Mouse (Mus musculus): Measurements from ENCODE around the gene Ndrg3. TPM values are rescaled to one million over a fixed set of nuclear protein-coding genes. Genes with fewer than 3 reads are reported as not detected.

The Ndrg3 gene
- total RNA-seq (2023) = 75.4 TPM

DNA sequence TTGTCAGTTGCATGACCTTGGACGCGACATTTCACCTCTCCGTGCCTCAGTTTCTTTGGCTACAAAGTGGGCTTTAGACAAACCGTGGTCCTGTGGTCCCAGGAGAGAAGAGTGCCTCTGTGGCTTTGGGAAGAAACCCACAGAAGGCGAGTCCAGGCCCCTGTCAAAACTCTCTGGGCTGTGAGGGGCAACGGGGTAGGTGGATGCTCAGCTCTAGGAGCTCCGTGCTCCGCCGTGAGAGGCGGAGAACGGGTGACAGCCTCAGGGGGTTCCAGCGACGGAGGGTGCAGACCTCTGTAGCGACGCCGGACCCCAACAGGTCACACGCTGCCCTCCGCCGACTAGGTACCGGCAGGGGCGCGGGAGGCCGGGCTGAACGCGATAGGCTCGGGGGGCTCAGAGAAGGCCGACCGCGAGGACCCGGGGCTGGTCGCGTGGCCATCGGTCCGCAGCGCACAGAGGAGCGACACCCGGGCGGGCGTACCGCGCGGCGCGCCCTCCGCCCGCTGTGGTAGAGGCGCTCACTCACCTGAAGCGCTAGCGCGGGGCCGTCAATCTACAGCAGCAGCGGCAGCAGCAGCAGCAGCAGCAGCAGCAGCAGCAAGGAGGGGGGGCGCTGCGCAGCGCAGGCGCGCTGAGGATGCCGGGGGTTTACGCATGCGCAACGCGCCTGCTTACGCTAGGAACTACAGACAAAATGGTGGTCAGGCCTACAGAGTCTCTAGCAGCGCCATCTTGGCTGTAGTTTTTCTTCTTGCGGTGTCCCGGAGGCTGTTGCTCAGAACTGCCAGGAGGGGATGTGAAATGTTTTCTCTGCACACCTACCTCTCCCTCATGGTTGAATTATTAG lies at the start of gene Ndrg3:
Gene Ndrg3 (minus strand): TSS at position 587 of the 850 bp plus-strand sequence.

DNA sequence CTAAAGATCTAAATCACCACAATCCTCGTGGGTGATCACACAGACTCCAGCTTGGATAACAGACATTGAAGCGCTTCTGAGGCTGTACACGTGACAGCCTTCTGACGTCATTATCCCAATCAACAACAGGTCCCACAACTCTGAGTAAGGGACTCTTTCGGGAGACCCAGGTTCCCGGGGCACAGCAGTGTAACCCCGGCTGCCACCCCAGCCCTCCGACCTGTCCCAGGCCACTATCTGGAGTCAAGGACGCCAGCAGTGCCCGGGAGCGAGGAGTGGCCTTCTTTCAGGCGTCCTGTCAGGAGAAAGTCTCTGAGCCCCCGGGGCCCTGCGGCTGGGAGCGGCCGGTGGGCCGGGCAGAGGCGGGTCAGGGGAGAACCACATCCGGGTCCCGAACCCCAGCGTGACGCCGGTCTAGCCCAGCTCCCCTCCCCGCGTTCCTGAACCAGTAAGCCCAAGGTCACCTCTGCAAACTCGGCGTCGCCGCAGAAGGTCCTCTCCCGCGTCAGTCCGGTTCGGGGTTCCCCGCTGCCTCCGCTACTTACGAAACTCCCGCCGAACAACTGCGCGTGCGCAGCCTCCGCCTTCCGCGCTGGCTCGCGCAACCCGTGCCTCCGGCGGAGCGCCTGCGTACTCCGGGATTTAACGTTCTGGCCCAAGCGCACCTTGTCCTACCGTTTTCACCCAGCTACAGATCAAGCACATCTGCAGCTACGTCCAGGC lies 14.8 kb upstream of the Ndrg3 start, which contains the start of gene Dsn1:
Gene Dsn1 (minus strand): TSS at position 644 of the 723 bp plus-strand sequence.

DNA sequence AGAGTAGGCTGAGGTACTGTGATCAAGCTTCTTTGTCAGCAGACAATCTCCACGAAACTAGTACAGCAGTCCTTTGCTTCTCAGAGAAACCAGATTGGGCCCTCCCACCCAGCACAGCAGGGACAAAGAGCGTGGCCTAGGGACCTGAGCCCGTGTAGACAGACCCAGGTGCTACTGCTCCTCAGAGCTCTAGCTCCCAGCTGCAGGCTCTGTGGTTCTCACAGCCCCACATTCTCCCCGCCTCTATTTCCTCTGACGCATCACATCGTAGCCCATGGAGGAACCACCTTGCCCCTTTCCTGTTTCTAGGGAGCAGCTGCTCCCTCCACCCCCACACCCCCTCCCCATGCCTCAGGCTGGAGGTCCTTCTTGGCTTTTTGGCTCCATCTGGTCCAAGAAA lies 104.8 kb downstream of the Ndrg3 start, which contains the start of gene Sla2:
Gene Sla2 (minus strand): TSS at position 176 of the 400 bp plus-strand sequence.

Other genes with a start within 250 kb of the Ndrg3 start
- 1.0 TPM for gene Myl9, start 216.6 kb downstream of the Ndrg3 start, total RNA-seq (2023)
- gene Tgif2, start 152.0 kb downstream of the Ndrg3 start, total RNA-seq (2023) = 84.0 TPM
- gene 4930518I15Rik, start 134.1 kb downstream of the Ndrg3 start, total RNA-seq (2023) = 3.7 TPM
- 47.5 TPM for gene Rab5if, start 128.9 kb downstream of the Ndrg3 start, total RNA-seq (2023)
- gene Sla2, start 104.9 kb downstream of the Ndrg3 start, total RNA-seq (2023) = 21.7 TPM
- gene Dsn1, start 15.1 kb upstream of the Ndrg3 start, total RNA-seq (2023) = 10.9 TPM
- 0.47 TPM for gene Soga1, start 87.2 kb upstream of the Ndrg3 start, total RNA-seq (2023)
- gene Tldc2, start 95.0 kb upstream of the Ndrg3 start, total RNA-seq (2023) = not detected
- gene Samhd1, start 143.2 kb upstream of the Ndrg3 start, total RNA-seq (2023) = 358 TPM
- gene Rbl1, start 212.5 kb upstream of the Ndrg3 start, total RNA-seq (2023) = 27.4 TPM